Mouse (Mus musculus): ENCODE results near the gene Ccdc173. TPM values are rescaled to one million over a fixed set of nuclear protein-coding genes. Genes with fewer than 3 reads are reported as not detected.

Gene Ccdc173
- polyA plus RNA-seq (2012; rRNA removed): 0.09 and 0.13 TPM in 2 replicates

DNA sequence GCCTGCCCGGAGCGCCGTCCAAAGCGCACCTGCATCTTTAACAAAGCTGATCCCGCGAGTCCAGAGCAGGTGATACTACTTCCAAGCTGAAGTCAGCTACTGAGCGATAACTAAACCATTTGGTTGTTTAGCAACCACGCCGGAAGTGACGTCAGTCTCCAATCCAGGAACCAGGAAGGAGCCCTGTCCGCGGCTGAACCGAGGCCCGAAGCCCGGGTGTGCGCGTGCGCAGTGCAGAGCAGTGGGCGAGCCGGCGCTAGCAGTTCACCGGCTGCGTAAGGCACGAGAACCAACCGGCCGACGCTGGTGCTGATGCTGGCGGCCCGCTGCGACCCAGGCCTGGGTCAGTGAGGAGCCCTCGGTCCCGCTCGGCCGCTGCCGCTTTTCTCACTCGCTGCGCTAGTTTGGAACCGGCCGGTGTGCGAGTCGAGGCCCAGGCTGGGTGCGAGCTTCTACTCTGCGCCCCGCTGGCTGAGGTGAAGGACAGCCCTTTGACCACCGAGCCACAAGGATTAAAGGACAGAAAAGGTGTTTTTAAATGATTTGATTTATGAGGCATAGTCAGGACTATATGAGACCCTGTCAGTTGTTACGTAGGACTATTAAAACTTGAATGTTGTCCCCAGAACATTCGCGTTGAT, at the start of gene Ccdc173, which contains the start of gene Phospho2:
Gene Ccdc173, minus strand, starts transcription at position 147 of the 641 bp plus-strand sequence.
Gene Phospho2, plus strand, starts transcription at position 195 of the 641 bp plus-strand sequence.

DNA sequence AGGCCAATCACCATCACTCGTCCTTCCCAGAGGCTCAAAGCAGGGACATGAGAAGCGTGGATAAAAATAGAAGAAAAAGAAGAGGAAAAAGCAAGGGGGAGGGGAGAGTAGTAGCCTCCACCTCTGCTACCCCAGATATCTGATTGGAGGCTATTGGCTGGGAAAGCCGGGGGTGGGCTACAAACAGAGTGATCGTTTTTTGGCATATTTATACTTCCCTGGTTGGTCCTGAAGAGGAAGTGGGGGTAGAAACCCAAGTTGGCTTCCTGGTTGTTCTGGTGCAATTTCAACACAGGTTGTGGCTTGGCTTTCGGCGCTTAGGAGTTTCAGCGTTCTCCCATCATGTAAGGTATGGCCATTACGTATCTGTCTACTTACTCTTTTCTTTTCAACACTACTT, 32.3 kb upstream of the Ccdc173 start, which contains the start of gene Klhl23:
Gene Klhl23, plus strand, starts transcription at position 234 of the 400 bp plus-strand sequence.

DNA sequence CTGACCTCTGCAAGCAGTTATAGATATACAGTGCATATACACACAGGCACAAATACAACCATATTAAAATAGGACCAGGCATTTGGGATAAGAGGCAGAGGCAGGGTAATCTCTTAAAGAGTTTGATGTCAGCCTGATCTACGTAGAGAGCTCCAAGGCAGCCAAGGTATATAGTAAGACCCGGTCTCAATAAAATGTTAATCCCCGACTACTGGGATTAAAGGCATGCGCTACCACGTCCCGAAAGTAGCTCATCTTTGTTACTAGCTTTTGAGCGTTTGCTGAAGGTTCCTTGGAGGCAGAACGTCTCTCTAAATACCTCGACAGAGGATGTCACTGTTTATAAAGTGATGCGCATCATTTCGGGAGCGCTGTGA, 67.1 kb downstream of the Ccdc173 start, which contains the start of gene Ppig:
Gene Ppig, plus strand, starts transcription at position 273 of the 377 bp plus-strand sequence.

DNA sequence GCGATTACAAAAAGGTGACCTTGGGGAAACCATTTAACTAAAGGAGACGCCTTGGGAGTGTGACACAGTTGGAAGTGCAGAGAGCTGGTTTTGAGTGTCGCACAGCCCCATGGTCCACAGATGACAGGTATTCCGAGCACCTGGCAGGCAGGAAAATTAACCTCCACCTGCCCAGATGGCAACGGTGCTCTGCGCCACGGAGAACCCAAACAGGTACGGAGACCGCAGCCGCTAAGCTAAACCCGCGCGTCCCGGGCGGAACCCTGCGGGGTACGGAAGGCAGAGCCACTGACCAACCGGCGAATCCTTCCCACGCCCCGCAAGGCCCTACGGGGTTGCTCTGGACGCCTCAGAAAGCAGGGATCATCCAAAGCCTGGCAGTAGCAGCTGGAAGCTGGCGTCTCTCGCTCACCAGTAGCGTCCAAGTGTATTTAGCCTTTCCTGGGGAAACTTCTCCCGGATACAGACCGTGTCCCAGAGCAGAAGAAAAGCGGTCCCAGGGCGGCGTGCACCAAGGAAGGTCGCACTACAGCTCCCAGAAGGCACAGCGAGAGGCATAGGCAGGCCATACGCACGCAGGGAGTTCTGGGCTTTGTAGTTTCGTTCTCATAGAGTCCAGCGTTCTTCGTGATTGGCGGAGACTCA, 76.3 kb downstream of the Ccdc173 start, which contains the start of gene Fastkd1:
Gene Fastkd1, minus strand, starts transcription at position 536 of the 645 bp plus-strand sequence.

Other genes with a start within 250 kb of the Ccdc173 start
- 0.05 and 0.06 TPM in 2 replicates for gene Lrp2, start 203.5 kb downstream of the Ccdc173 start, polyA plus RNA-seq (2012; rRNA removed)
- gene Bbs5, start 142.4 kb downstream of the Ccdc173 start, polyA plus RNA-seq (2012; rRNA removed): 0.80 and 0.82 TPM in 2 replicates
- not detected in 2 replicates for gene Klhl41, start 119.5 kb downstream of the Ccdc173 start, polyA plus RNA-seq (2012; rRNA removed)
- 5.2 and 6.6 TPM in 2 replicates for gene Fastkd1, start 76.1 kb downstream of the Ccdc173 start, polyA plus RNA-seq (2012; rRNA removed)
- 0.80 and 0.84 TPM in 2 replicates for gene Ppig, start 67.0 kb downstream of the Ccdc173 start, polyA plus RNA-seq (2012; rRNA removed)
- 91.9 and 92.0 TPM in 2 replicates for gene Phospho2, start within 50 bp of the Ccdc173 start, polyA plus RNA-seq (2012; rRNA removed)
- gene Klhl23, start 32.4 kb upstream of the Ccdc173 start, polyA plus RNA-seq (2012; rRNA removed): 3.9 and 5.0 TPM in 2 replicates
- gene Ssb, start 72.0 kb upstream of the Ccdc173 start, polyA plus RNA-seq (2012; rRNA removed): 0.64 and 0.72 TPM in 2 replicates
- 6.2 and 9.6 TPM in 2 replicates for gene Mettl5, start 96.0 kb upstream of the Ccdc173 start, polyA plus RNA-seq (2012; rRNA removed)
- 8.5 and 10.4 TPM in 2 replicates for gene Ubr3, start 107.7 kb upstream of the Ccdc173 start, polyA plus RNA-seq (2012; rRNA removed)
- gene Myo3b, start 249.6 kb upstream of the Ccdc173 start, polyA plus RNA-seq (2012; rRNA removed): not detected in 2 replicates

Measured in colon, adult 2 months (tissue).